ENCODE assay signal across 23 mouse cellular contexts in the genomic region with DNA sequence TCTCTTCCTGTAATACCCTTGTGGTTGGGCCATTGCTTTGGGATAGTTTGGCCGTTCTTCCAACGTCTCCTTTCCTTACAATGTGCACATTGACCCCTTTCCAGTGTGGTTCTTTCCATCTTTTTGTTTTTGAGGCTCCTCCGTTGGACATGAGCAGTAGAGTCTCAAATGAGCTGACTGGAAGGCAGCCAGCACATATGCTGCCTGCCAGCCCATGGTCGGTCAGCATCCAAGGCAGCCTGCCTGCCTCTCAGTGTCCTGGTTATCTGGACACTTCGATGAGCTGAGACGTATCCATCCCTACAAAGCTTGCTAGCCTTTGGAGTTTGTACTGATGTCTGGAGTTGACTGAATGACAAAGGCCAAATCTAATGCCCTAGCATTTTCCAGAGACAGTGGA.
DNase-seq lines count a peak whose midpoint lies in the region; ATAC-seq and TF ChIP-seq lines count a peak whose summit lies in the region.
"Had no signal": no experiment of that assay in that cellular context is flagged by ENCODE, and none has a peak within 500 bp of the region (broad histone marks: within the 10 kb centered on the region; RNA-seq: fewer than 3 reads in every experiment).

No protein-coding gene starts in this region.

- no peak overlapping the region for H3K9ac ChIP-seq in lung, embryonic 14.5 days
- H3K9ac ChIP-seq: forebrain, embryonic 15.5 days; hindbrain, embryonic 15.5 days; intestine, embryonic 15.5 days; limb, embryonic 15.5 days; liver, embryonic 15.5 days had no signal

- H3K27me3 ChIP-seq in lung, embryonic 14.5 days (ENCODE audit: insufficient read depth, low read length) = no peaks in the 10 kb centered on the region
- H3K27me3 ChIP-seq: forebrain, embryonic 15.5 days; hindbrain, embryonic 15.5 days; intestine, embryonic 15.5 days; limb, embryonic 15.5 days; liver, embryonic 15.5 days had no signal

- 58% methylated on average over 6 of the region's 6 CpGs for WGBS in lung, embryonic 14.5 days

- DNase-seq in lung, embryonic 14.5 days = peak; percentile 61
- no peak for DNase-seq in lung, postnatal 10 days
- peak; percentile 39 for DNase-seq in cerebellum, adult 8-10 months
- DNase-seq in cerebellum, postnatal 36 days = peak; percentile 41 to 49
- DNase-seq in right cerebral cortex, postnatal 10 days (ENCODE audit: low spot score in 2 of 2) = no peak
- no peak for DNase-seq in right cerebral cortex, postnatal 36 days (ENCODE audit: low spot score in 2 of 2)
- DNase-seq: adrenal gland, postnatal 10 days; gastrocnemius, postnatal 10 days; heart, postnatal 4 days; kidney, postnatal 25 days; right cerebral cortex, postnatal 14 days; spleen, adult 18-20 months; thymus, postnatal 14 days had no signal

- no peak overlapping the region for H3K4me3 ChIP-seq in lung, embryonic 14.5 days (ENCODE audit: low read depth, low read length)
- H3K4me3 ChIP-seq: forebrain, embryonic 15.5 days; heart, embryonic 10.5 days; hindbrain, embryonic 15.5 days; intestine, embryonic 15.5 days; limb, embryonic 15.5 days; liver, embryonic 15.5 days; midbrain, embryonic 10.5 days had no signal

- no peak for ATAC-seq in lung, embryonic 14.5 days (ENCODE audit: insufficient read depth)
- ATAC-seq in cerebellum, adult (ENCODE audit: insufficient number of reproducible peaks, low FRiP score, low TSS enrichment) = peak; percentile 54; the same call in 1 of the 2 replicates
- ATAC-seq: activated CD4-positive, CD25-positive, alpha-beta regulatory T cell, adult 4 months; forebrain, embryonic 15.5 days; intestine, embryonic 15.5 days; lung, postnatal 0 days had no signal

- H3K36me3 ChIP-seq in lung, embryonic 14.5 days (ENCODE audit: insufficient read depth) = no peaks in the 10 kb centered on the region
- H3K36me3 ChIP-seq: forebrain, embryonic 15.5 days; heart, embryonic 10.5 days; hindbrain, embryonic 15.5 days; intestine, embryonic 15.5 days; limb, embryonic 15.5 days; liver, embryonic 15.5 days; midbrain, embryonic 10.5 days had no signal

- H3K4me2 ChIP-seq in lung, embryonic 14.5 days = no peak overlapping the region
- H3K4me2 ChIP-seq: forebrain, embryonic 15.5 days; hindbrain, embryonic 15.5 days; intestine, embryonic 15.5 days; limb, embryonic 15.5 days; liver, embryonic 15.5 days had no signal

- H3K9me3 ChIP-seq in lung, embryonic 14.5 days (ENCODE audit: low read depth, low read length) = no peaks in the 10 kb centered on the region
- H3K9me3 ChIP-seq: forebrain, embryonic 15.5 days; heart, embryonic 10.5 days; hindbrain, embryonic 15.5 days; intestine, embryonic 15.5 days; limb, embryonic 15.5 days; liver, embryonic 15.5 days; midbrain, embryonic 10.5 days had no signal

- H3K4me1 ChIP-seq in lung, embryonic 14.5 days (ENCODE audit: insufficient read depth) = no peaks in the 10 kb centered on the region

- no peak for TF ChIP-seq CTCF in lung, embryonic 14.5 days (IDR thresholded peaks at IDR 0.05; ENCODE audit: low read depth)

- H3K27ac ChIP-seq in lung, embryonic 14.5 days (ENCODE audit: low read depth) = no peak overlapping the region
- H3K27ac ChIP-seq: forebrain, embryonic 15.5 days; heart, embryonic 10.5 days; hindbrain, embryonic 15.5 days; intestine, embryonic 15.5 days; limb, embryonic 15.5 days; liver, embryonic 15.5 days; midbrain, embryonic 10.5 days had no signal

Comparison
In these comparisons a context has a peak if more than half of its experiments do, and no peak if none do; other contexts are left out.
1. DNase-seq: peak in lung, embryonic 14.5 days (single experiment), cerebellum, adult 8-10 months (single experiment) and cerebellum, postnatal 36 days (2 of 2); none in lung, postnatal 10 days (single experiment), right cerebral cortex, postnatal 10 days (0 of 2) and right cerebral cortex, postnatal 36 days (0 of 2).